Mouse (Mus musculus) CD8-positive naive resting alpha-beta T cell, adult 2 months (primary cell): ENCODE data around the gene Tpm1.

Experiments used
- DNase-seq, 2 experiments: peaks; one replicate each; pipeline ENCODE4 v3.0.0; 2022; ENCODE audit warnings: low read depth in 2 of 2, low spot score in 2 of 2

The Tpm1 gene

GRCm38 (mm10) chr9:67049086-67049824 lies at the start of gene Tpm1:
Gene Tpm1, minus strand, starts transcription at chr9:67049406.
- peak; percentile 31 to 43 for DNase-seq

DNA sequence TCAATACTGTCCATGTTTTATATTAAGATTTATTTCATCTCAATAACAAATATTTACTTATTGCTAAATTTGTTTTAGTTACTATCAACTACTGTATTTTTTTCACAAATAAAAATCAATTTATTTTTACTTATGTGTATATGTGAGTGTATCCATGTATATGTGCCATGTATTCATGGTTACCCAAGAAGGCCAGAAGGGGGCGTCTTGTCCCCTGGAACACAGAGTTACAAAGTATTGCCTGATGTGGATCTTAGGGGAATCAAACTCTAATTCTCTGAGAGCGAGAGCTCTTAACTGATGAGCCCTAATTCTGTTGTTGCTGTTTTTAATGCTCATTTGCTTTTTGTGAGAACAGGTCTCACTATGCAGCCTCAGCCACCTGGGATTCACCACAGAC lies 45.2 kb upstream of the Tpm1 start:
- no peak for DNase-seq

DNA sequence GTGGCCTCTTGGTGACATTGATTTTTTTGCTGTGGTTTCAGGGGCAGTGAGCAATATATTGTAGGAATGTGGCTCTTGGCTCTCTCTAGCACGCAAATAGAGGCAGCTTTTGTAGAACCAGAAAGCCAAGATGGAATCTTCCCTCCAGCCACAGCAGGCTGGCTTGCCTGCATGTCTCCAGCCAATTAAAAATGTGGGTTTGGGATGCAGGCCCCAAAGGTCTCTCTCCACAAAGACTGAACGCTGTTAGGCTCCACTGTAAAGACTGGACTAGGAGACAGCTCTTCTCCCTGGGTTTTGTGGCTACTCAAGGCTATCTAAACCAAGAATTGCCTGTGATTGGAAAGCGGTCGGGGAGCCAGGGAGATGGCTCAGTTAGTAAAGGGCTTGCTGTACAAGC lies 43.0 kb upstream of the Tpm1 start:
- DNase-seq = no peak

GRCm38 (mm10) chr9:67091598-67091997 lies 42.4 kb upstream of the Tpm1 start:
- DNase-seq = no peak

DNA sequence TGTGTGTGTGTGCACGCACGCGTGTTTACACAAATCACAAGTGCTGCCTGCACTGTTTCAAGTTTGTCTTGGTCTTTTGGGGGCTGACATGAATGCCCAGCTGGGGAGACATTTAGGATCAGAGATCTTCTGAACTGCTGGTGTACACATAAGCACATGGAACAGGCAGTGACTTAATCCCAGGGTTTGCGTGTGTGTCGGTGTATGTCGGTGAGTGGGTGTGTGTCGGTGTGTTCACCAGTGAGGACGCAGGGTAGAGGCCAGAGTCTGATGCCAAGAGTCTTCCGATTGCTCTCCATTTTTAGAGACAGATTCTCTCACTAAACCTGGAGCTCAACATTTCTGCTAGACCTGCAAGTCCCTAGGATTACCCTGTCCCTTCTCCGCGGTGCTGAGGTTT lies 41.9 kb upstream of the Tpm1 start:
- DNase-seq = no peak

- DNase-seq = no peak
Measured at GRCm38 (mm10) chr9:67090633-67091045, 41.4 kb upstream of the Tpm1 start.

DNA sequence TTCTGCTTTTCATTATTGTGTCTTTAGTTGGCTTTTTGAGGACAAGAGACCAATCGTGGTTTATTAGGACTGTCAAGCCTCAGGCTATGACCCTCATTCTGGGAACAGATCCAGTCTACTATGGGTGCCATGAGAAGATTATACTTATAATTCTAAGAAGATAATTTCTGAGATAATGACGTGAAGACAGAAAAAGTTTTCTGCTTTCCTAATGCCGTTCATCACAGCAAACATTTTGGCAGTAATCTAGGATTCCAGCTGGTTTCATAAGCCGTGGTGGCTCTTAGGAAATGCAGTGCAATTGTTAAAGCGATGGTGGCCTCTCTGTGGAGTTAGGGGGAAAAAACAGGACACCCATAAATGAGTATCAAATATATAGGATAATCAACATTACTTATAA lies 40.0 kb upstream of the Tpm1 start:
- DNase-seq = no peak

DNA sequence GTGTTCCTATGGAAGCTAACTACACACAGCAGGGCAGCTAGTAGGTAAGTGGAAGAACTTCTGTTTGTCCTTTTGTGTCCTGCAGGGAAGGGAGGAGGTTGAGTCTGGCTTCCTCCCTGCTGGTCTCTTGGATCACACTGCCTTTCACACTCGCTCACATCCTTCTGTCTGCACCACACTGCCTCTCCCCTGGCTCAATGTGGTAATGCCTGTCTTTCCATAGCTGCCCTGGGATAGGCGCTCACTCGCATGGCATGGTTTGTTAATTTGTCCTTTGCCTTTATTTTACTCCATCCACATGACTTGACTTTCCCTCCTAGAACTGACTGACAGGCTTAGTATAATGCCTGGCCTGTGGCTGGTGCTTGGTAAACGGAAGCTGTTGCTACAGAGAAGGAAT lies 34.6 kb upstream of the Tpm1 start:
- DNase-seq = no peak

- no peak for DNase-seq
Measured at GRCm38 (mm10) chr9:67081688-67082087, 32.5 kb upstream of the Tpm1 start.

GRCm38 (mm10) chr9:67077658-67078319 lies 28.6 kb upstream of the Tpm1 start:
- DNase-seq = no peak

DNA sequence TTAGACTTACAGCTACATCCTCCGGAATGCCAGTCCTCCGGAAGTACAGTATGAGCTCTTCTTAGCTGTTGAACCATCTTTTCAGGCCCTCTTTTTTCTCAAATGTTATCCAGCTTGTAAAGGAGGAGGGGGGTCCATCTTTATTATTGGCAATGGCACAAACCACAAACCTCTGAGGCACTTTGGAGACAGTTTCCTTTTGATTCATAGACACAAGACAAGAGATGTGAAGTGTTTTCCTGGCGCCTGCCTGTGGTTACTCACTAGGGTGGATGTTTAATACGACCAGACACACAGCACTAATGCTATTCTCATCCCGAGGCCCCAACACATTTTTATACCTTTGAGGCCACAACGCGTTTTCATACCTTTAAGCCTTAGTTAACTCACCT lies 28.1 kb upstream of the Tpm1 start:
- no peak for DNase-seq

GRCm38 (mm10) chr9:67072182-67072581 lies 23.0 kb upstream of the Tpm1 start:
- DNase-seq = no peak

DNA sequence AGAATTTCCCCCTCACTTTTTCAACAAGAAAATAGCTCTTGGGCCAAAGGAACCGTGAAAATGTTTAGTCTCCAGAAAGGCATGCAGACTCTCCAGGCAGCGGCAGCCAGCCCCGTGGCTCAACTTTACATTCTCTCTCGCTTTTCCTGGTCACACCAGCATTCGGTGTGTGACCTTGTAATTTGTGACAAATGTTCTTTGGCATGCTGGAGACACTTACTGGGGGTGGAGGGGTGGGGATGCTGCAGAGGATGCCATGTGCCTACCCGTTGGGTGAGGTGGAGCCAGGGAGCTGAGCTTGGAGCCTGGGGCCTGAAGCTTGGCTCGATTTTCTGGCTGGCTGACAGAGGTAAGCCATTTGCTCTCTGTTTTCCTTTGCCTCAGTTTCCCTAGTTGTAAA lies 22.4 kb upstream of the Tpm1 start:
- no peak for DNase-seq

GRCm38 (mm10) chr9:67071103-67071502 lies 21.9 kb upstream of the Tpm1 start:
- no peak for DNase-seq

DNA sequence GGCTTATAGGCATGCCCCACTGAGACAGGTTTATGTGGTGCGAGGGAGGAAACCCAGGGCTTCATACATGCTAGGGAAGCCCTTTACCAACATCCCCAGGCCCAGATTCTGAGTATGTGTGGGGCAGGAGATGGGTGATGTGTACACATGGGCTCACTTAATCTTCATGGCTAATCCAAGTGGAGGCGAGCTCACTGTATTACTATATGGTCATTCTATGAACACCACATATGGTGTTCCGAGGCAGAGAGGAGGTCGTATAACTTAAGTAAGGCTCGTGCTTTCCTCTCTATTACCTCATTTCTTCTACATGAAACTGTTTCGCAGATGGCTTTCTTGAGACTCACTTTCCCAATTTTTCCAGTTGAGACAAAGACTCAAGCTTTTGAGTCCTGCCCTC lies 17.4 kb upstream of the Tpm1 start:
- DNase-seq = no peak

- DNase-seq = no peak
Measured at GRCm38 (mm10) chr9:67059714-67060113, 10.5 kb upstream of the Tpm1 start.

- DNase-seq = no peak
Measured at GRCm38 (mm10) chr9:67058366-67058765, 9.2 kb upstream of the Tpm1 start.

- DNase-seq = no peak
Measured at GRCm38 (mm10) chr9:67050736-67051337, 1.6 kb upstream of the Tpm1 start.

GRCm38 (mm10) chr9:67049836-67050235 lies 630 bp upstream of the Tpm1 start:
- no peak for DNase-seq

DNA sequence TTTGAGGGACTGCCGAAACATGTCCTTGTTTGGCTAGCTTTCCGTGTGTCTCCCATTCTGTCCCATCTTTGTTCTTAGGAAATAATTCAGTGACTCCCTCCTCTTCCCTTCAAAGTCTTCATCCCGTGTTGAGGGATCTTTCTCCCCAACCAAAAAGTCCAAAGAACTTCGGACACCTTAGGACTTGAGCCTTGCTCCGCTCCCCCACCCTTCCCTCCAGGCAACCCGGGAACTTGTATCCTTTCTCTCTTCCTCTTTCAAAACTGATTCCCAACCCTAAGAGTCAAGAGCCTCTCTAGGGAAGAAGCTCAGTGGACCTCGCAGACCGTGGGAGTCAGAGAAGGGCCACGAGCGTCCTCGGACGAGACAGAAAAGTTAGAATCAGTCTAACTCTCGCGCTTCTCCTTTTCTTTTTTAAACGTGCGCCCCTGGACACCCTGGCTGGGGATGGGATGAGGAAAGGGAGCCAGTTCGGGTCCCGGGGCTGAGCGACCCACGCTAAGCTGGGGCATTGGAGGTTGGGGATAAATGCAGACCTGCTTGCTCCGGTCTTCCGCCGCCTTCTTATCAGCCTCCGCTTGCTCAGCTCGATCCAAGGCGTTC lies 622 bp downstream of the Tpm1 start:
- DNase-seq = no peak

GRCm38 (mm10) chr9:67047606-67048482 lies 1.4 kb downstream of the Tpm1 start:
- DNase-seq = peak in 1 of 2 experiments; percentile 11
